Mouse (Mus musculus) frontal cortex, adult 2 months (tissue): ENCODE data around the gene Lrrc4. TPM values are rescaled to one million over a fixed set of nuclear protein-coding genes. Genes with fewer than 3 reads are reported as not detected.
A peak's percentile ranks its signal among the peaks of the same experiment; 100 is the strongest.

Source experiments
- DNase-seq, 2 experiments: peaks; one replicate each; pipeline ENCODE4 v3.0.0; 2022; ENCODE audit warnings: low spot score in 1 of 2; ENCODE audit errors: extremely low spot score in 1 of 2
- polyA plus RNA-seq: library from polyadenylated mRNA; depleted of rRNA; stranded (reverse); fragments of >200 nt; gene quantifications from 2 replicates; pipeline ENCODE4 v1.2.3, GENCODE M21; 2012

Gene Lrrc4
- polyA plus RNA-seq, 1 experiment: 46.0 TPM

- DNase-seq: no peak
Observed at GRCm38 (mm10) chr6:28827565-28827964, 4.0 kb downstream of the Lrrc4 start.

- DNase-seq: no peak
Observed at GRCm38 (mm10) chr6:28826689-28827389, 4.7 kb downstream of the Lrrc4 start.

DNA sequence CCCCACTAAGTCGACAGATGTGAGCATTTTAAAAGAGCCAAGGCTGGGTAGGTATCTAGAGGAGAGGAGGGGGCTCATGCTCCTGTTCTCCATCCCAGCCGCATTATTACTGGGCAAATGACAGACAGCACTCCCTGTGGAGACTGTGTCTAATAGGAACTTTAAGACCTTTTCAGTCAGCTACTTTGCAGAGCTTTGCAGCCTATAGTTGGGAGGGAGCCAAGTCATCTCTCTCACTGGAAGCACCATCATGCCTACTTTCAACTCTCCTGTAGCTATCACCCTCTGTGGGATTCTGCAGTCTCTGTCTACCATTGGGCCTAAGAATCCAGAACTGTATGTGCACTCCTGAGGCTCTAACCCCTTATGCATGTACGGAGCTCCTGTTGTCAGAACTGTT lies 5.7 kb downstream of the Lrrc4 start:
- no peak for DNase-seq

DNA sequence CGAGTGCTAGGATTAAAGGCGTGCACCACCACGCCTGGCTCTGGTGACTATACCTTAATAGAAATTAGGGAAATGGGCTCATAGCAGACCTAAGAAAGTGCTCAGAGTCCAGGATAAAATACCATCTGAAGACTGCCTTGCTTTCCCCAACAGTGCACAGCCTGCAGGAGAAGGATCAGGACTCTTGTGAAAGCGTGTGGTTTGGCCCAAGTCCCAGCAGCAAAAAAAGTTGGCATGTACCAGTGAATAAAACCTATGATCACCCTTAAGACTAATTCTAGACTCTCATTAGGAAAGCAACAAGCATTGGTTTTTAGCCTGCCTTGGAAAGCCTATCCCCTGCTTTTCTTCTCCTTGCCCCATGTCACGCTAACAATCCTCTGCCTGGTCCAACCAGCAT lies 7.7 kb downstream of the Lrrc4 start:
- DNase-seq: no peak

DNA sequence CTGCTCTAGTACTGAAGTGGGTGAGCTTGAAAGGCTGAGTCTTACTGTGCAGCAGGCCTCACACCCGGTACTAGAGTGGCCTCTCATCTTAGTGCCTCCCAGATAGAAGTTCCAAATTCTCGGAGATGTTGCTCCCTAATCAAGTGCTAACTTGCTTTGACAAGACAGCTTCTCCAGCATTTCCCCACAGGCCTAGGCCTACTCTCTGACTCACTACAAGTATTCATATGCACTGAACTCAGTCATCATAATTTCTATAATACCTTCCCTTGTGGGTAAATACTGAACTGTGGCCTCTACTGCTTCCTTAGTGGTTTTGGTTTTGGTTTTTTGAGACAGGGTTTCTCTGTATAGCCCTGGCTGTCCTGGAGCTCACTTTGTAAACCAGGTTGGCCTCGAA lies 8.2 kb downstream of the Lrrc4 start:
- DNase-seq: no peak

GRCm38 (mm10) chr6:28822296-28822695 lies 9.3 kb downstream of the Lrrc4 start:
- DNase-seq: no peak

DNA sequence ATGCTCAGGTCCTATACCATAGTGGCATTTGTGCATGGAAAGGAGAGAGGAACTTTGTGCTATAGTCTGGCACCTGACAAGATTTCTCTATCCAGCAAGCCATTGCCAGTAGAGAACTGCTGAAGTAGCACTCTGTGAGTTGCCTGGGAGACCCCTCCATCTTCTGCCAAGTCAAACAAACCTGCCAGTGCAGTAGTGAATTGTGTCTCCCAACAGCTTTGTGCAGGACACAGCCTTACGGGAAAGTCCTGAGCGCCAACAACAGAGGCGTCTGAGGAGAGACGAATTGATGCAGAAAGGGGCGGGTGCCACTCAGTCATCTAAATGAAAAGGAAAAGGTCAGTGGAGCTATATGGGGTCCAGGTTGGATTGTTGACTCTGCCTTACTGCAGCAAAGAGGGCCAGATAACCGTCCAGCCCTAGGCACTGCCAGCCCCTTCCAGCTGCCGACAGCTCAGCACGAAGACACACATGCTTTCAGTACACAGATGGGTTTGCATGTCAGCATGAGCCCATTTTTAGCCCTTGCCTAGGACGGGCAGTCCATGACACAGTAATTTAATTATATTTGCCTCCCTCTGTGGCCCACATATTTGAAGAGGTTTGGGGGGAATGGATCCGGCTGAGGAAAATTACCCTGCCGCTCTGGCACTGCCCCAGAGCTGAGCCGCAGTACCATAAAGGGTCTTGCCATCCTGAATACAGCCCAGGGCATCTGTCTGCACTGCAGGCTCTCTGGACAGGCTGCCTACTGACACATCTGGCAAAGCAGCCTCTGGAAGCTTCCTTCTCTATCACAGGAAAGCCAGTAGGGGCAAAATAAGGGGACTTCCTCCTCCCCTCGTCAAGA lies 11.8 kb downstream of the Lrrc4 start:
- no peak for DNase-seq

DNA sequence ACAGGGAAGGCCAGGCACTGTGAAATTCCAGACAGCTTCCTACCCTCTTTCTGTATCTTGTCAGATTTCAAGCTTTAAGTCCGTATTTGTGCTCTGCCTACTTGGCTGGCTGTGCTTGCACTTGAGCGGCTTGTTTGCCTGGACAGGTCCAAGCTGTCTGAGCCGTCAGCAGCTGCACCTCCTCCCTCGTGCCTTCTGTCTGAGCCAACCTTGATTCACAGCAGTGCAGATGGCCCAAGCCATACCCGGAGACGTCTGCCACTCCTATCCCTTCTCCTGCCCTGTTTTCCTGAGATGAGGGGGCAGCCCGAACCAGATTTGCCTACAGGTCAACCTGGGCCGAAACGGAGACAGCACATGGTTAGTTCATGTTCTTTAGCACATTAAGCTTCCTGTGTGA lies 14.5 kb downstream of the Lrrc4 start:
- DNase-seq: peak; percentile 81

DNA sequence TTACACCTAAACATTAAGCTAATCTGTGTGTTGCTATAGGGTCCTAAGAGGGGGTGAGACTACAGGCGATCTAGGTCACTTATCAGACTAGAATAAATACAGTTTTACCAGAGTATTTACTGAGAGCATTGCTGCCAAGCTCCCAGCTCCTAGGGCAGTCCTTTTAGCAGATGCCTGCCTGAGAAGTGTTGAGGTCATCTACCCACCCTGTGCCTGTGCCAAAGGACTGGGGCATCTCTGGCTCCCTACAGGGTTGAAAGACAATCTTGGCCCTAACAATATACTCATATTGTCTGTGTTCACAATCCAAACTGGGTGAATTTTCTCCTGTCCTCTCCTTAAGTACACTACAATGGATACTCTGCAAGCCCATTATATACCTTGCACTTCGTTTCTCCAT lies 16.7 kb downstream of the Lrrc4 start:
- DNase-seq: no peak

- peak in 1 of 2 experiments; percentile 52 for DNase-seq
Observed at GRCm38 (mm10) chr6:28813057-28813456, 18.5 kb downstream of the Lrrc4 start.

DNA sequence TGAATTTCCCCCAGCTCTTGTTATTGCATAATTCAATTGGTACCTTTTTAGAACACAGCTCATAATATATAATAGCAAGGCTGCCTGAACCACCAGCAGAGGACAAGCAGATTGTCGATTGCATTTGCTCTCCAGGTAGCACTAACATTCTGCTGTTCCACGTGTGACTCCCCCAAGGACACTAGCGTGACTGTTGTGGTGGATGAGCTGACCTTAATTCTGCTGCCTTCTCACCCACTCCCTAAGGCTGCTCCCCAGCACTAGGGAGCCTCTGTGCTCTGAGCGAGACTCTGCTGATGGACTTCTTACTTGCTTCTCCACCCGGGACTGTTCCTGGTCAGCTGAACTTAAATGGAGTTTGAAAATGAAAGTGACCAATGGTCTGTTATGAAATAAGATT lies 26.8 kb downstream of the Lrrc4 start:
- DNase-seq: no peak

- no peak for DNase-seq
Observed at GRCm38 (mm10) chr6:28803678-28804279, 27.8 kb downstream of the Lrrc4 start.

- DNase-seq: peak; percentile 65 to 81
Observed at GRCm38 (mm10) chr6:28800976-28801375, 30.6 kb downstream of the Lrrc4 start.

DNA sequence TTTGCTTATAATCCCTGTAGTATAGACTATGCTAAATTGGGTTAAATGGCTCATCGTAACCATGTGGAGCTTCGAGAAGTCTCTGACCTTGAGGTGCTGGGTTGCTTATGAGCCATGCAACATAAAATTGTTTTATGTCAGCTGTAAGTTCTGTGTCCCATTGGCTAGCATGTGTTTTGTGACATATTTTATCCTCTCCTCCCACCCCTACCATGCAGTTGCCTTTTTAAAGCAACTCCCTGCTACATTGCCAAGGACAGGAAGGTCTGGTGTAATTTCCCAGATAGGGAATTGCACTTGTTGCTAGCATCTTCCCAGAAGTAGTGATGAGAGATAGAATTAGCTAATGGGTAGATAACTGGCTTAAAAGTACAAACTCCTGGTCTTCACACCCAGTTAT lies 31.7 kb downstream of the Lrrc4 start:
- no peak for DNase-seq

- DNase-seq: no peak
Observed at GRCm38 (mm10) chr6:28795792-28796515, 35.6 kb downstream of the Lrrc4 start.

DNA sequence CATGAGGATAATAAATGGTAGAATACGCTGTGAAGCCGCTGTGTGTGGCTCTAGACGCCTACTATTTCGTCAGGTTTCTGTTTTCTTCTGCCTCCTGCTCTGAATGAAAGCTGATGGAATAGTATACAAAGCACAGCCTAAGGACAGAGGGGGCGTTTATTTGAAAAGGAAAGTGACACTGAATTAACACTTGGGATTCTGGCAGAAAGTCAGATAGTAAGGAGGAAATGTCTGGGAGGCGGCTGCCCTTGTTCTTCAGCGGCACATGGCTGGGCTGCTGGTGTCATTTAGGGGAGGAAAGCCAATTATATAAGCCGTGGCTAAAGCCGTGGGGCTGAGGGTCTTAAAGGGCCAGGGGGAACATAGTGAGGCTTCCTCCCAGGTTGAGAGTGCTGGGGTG lies 36.2 kb downstream of the Lrrc4 start:
- DNase-seq: no peak

- DNase-seq: no peak
Observed at GRCm38 (mm10) chr6:28791809-28792208, 39.7 kb downstream of the Lrrc4 start.

GRCm38 (mm10) chr6:28791183-28791582 lies 40.4 kb downstream of the Lrrc4 start:
- no peak for DNase-seq

GRCm38 (mm10) chr6:28789685-28790084 lies 41.9 kb downstream of the Lrrc4 start:
- DNase-seq: no peak

DNA sequence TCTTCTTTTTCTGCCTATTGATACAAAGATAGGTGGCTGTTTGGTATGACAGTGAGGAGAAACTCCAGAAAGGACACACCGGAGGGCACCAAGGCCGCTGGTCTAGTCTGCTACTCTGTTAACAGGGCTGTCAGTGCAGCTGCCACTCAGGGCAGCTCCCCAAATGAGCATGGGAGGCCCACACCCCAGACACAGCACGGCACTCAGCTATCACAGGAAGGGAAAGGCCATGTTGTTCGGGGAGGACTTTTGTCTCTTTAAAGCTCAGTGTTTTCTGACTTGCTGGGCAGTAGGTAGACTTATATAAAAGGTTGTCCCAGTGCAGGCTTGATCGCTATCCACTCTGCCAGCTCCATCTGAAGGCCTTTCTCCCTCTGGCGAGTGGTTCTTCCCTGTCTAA lies 44.4 kb downstream of the Lrrc4 start:
- no peak for DNase-seq

GRCm38 (mm10) chr6:28785770-28786169 lies 45.8 kb downstream of the Lrrc4 start:
- no peak for DNase-seq
